Mouse (Mus musculus): Measurements from ENCODE around the gene Rab6b.

- TF ChIP-seq CTCF (conservative IDR thresholded peaks at IDR 0.05; ENCODE audit: low read length): no peak
- no peak for TF ChIP-seq POU5F1 (IDR thresholded peaks at IDR 0.05; ENCODE audit: borderline replicate concordance, low read length)
Observed at GRCm38 (mm10) chr9:103181886-103182285, 70.3 kb downstream of the Rab6b start.
